ENCODE assay signal across 8 mouse cellular contexts in genomic region chr14:17927469-17927868, GRCm38 (mm10).
DNase-seq lines count a peak whose midpoint lies in the region; ATAC-seq and TF ChIP-seq lines count a peak whose summit lies in the region.

No protein-coding gene starts in this region.

- 37% methylated on average over 1 of the region's 1 CpGs for WGBS in heart, embryonic 11.5 days (ENCODE audit: insufficient replicate concordance)

- no peak overlapping the region for H3K9ac ChIP-seq in heart, embryonic 11.5 days (ENCODE audit: low read depth, low read length)

- no peak overlapping the region for H3K4me3 ChIP-seq in heart, embryonic 11.5 days (ENCODE audit: low read depth, low read length)
- H3K4me3 ChIP-seq in G1E (ENCODE audit: low read depth, low read length) = no peak overlapping the region

- no peaks in the 10 kb centered on the region for H3K4me1 ChIP-seq in heart, embryonic 11.5 days (ENCODE audit: control insufficient read depth, insufficient read depth, low read length)
- no peaks in the 10 kb centered on the region for H3K4me1 ChIP-seq in G1E (ENCODE audit: insufficient read depth, low read depth, low read length)

- H3K36me3 ChIP-seq in heart, embryonic 11.5 days (ENCODE audit: control insufficient read depth, insufficient read depth, low read length) = no peaks in the 10 kb centered on the region
- peaks cover 2% of the 10 kb centered on the region for H3K36me3 ChIP-seq in G1E (replicated peaks)

- peak; percentile 55 to 67 for DNase-seq in heart, adult 18-20 months
- peak; percentile 3 for DNase-seq in G1E (ENCODE audit: low spot score)
- peak; percentile 48 to 63 for DNase-seq in cerebellum, postnatal 25 days
- peak; percentile 70 to 75 for DNase-seq in layer of hippocampus, adult 8-10 months (ENCODE audit: low spot score in 2 of 2)
- DNase-seq in ovary, postnatal 36 days (ENCODE audit: low spot score) = peak; percentile 32

- no peaks in the 10 kb centered on the region for H3K27me3 ChIP-seq in heart, embryonic 11.5 days (ENCODE audit: control insufficient read depth, insufficient read depth, low read length)
- H3K27me3 ChIP-seq in G1E (ENCODE audit: insufficient read depth, low read length) = no peaks in the 10 kb centered on the region

- H3K9me3 ChIP-seq in heart, embryonic 11.5 days (replicated peaks; ENCODE audit: control insufficient read depth, low read length) = no peaks in the 10 kb centered on the region
- H3K9me3 ChIP-seq in G1E (replicated peaks) = no peaks in the 10 kb centered on the region

- H3K4me2 ChIP-seq in heart, embryonic 11.5 days = no peak overlapping the region

- H3K27ac ChIP-seq in heart, embryonic 11.5 days (ENCODE audit: low read depth, low read length) = no peak overlapping the region

- TF ChIP-seq CTCF in G1E (IDR thresholded peaks at IDR 0.05; ENCODE audit: low read depth, low read length) = no peak

- ATAC-seq in heart, embryonic 11.5 days (replicated peaks; ENCODE audit: insufficient number of reproducible peaks, low FRiP score, low TSS enrichment) = no peak
- ATAC-seq in G1E (ENCODE audit: extremely low read depth, insufficient number of reproducible peaks, low FRiP score, poor library complexity, severe bottlenecking) = no peak
- ATAC-seq in granulocyte monocyte progenitor cell, adult 5-6 weeks (replicated peaks; ENCODE audit: poor library complexity, severe bottlenecking) = 0 out of 2 replicates have a peak, but pooled peaks have one; percentile 42
- no peak for ATAC-seq in activated CD4-positive, CD25-positive, alpha-beta regulatory T cell, adult 4 months

Comparison
In these comparisons a context has a peak if more than half of its experiments do, and no peak if none do; other contexts are left out.
1. DNase-seq: peak in every context shown above with its lines; median percentile 72 in layer of hippocampus, adult 8-10 months; 61 in heart, adult 18-20 months; 56 in cerebellum, postnatal 25 days; 32 in ovary, postnatal 36 days; 3 in G1E.